Mouse (Mus musculus): ENCODE measurements at regions not wholly inside any gene's neighbourhood (a gene's known extent, or its start where the extent isn't known, plus 50 kb on each side); places are given as distances from the start of the nearest gene placed in this dataset.

DNA sequence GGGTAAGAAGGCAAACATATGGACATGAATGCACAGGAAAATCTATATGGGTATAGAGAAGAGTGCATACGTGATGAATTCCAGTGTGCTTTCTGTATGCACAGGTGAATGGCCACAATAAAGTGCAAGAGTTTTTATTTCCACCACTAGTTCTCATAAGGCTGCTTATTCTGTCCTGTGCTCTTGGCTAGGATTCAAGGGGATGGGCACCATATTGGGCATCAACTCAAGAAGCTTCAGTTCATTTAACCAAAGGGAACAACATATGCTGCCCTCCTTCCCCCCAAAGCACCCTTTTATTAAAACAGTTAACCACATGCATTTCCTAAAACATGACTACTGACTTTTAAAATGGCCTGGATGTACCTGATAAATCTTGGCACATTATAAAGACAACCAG, 356.2 kb downstream of the Fut8 start:
- no peak for TF ChIP-seq ZC3H11A (IDR thresholded peaks at IDR 0.05; ENCODE audit: borderline replicate concordance, low read depth, low read length)
- TF ChIP-seq CHD2 (IDR thresholded peaks at IDR 0.05; ENCODE audit: low read depth, low read length) = no peak
- TF ChIP-seq HCFC1 (IDR thresholded peaks at IDR 0.05; ENCODE audit: borderline replicate concordance, insufficient read depth, low read length) = no peak
